Mouse (Mus musculus) megakaryocyte, embryonic 14.5 days (primary cell): ENCODE results near the gene Adgrv1. TPM values are rescaled to one million over a fixed set of nuclear protein-coding genes. Genes with fewer than 3 reads are reported as not detected.

Source experiments
- H3K27me3 ChIP-seq: replicated peaks from 2 replicates; pipeline ENCODE3; 2012; ENCODE audit warnings: inconsistent platforms
- H3K36me3 ChIP-seq: replicated peaks from 2 replicates; pipeline ENCODE3; 2012; ENCODE audit warnings: low read length, inconsistent platforms, mixed read lengths
- H3K4me1 ChIP-seq: 2 replicates; pipeline ENCODE4 v1.6.1; 2012; ENCODE audit warnings: inconsistent platforms
- H3K4me3 ChIP-seq: replicated peaks from 2 replicates; pipeline ENCODE3; 2012; ENCODE audit warnings: moderate library complexity, mild to moderate bottlenecking, inconsistent platforms
- H3K9me3 ChIP-seq: 2 replicates; pipeline ENCODE4 v1.6.1; 2012; ENCODE audit warnings: inconsistent platforms
- FLI1 ChIP-seq: IDR thresholded peaks from 2 replicates; pipeline ENCODE4 v1.6.1; 2012; ENCODE audit warnings: low read length, inconsistent platforms, mixed read lengths
- GATA1 ChIP-seq: IDR thresholded peaks from 3 replicates; pipeline ENCODE4 v1.6.1; 2012; ENCODE audit warnings: mixed read lengths, low read length, inconsistent platforms, borderline replicate concordance
- polyA plus RNA-seq: library from polyadenylated mRNA; stranded (reverse); fragments of >175 nt; gene quantifications from 2 replicates; pipeline ENCODE4 v1.2.3, GENCODE M21; 2012; ENCODE audit warnings: low replicate concordance; ENCODE audit not compliant: insufficient read depth

Adgrv1 gene
- polyA plus RNA-seq, 1 experiment, result not detected

DNA sequence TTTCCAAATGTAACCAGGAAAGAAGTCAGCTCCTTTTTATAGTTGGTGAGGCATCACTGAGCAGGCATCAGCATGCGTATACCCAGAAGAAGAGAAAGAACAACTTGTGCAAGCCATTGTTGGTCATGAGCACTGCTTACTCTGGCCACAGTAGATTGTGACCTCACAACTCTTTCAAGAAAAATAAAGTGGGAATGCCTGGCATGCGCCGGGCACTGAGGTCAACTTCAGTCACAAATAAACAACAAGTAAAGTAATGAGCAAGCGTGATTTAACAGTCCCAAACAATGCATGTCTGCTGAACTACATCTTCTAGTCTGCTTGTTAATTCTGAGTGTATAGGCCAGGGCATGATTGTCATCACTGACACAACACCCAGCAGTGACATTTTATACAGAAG lies 499.6 kb downstream of the Adgrv1 start:
- H3K9me3 ChIP-seq, result no peaks in the 10 kb centered on the region
- H3K4me1 ChIP-seq, result no peaks in the 10 kb centered on the region
- H3K27me3 ChIP-seq, result no peaks in the 10 kb centered on the region
- H3K4me3 ChIP-seq, result no peak overlapping the region
- TF ChIP-seq FLI1, result no peak
- TF ChIP-seq GATA1, result no peak
- H3K36me3 ChIP-seq, result no peaks in the 10 kb centered on the region

DNA sequence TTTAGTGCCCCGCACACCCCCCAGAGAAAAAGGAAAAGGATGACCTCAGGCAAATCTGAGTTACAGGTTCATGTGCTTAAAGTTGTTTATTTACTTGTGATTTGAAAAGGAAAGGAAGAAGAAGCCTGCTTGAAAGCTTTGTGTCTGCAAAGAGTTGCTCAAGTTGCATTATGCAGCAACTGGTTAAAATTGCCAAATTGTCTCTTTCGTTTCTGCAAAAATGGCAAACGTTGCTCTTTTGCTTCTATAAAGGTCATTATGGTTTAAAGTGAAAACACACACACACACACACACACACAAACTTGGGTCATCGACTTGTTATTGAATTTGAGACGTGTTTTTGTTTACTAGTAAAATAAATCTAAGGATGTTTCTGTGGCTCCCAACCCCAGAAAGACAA lies 500.3 kb downstream of the Adgrv1 start:
- no peaks in the 10 kb centered on the region for H3K36me3 ChIP-seq
- no peak overlapping the region for H3K4me3 ChIP-seq
- no peaks in the 10 kb centered on the region for H3K9me3 ChIP-seq
- TF ChIP-seq GATA1, result no peak
- no peak for TF ChIP-seq FLI1
- H3K27me3 ChIP-seq, result no peaks in the 10 kb centered on the region
- no peaks in the 10 kb centered on the region for H3K4me1 ChIP-seq

DNA sequence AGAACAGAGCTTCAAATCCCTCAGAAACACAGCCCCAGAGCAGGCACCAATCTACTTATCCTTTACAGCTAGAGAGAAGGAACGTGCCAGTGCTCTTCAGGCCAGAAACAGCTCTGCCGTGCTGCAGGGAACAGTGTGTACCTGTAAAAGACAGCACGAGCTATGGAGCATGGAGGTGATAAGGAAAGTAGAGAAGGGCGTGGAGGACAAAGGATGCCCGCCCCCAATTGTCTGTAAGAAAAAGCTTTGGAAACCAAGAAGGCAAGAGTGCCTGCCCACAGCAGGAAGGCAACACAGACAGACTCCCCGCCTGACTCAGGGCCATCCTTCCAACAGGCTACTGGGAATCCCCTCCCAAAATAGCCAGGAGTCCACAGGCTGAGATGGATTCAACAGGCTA lies 501.1 kb downstream of the Adgrv1 start:
- H3K9me3 ChIP-seq, result no peaks in the 10 kb centered on the region
- H3K4me1 ChIP-seq, result no peaks in the 10 kb centered on the region
- no peaks in the 10 kb centered on the region for H3K27me3 ChIP-seq
- TF ChIP-seq FLI1 (no peak), GATA1 (no peak)
- H3K4me3 ChIP-seq, result no peak overlapping the region
- no peaks in the 10 kb centered on the region for H3K36me3 ChIP-seq

DNA sequence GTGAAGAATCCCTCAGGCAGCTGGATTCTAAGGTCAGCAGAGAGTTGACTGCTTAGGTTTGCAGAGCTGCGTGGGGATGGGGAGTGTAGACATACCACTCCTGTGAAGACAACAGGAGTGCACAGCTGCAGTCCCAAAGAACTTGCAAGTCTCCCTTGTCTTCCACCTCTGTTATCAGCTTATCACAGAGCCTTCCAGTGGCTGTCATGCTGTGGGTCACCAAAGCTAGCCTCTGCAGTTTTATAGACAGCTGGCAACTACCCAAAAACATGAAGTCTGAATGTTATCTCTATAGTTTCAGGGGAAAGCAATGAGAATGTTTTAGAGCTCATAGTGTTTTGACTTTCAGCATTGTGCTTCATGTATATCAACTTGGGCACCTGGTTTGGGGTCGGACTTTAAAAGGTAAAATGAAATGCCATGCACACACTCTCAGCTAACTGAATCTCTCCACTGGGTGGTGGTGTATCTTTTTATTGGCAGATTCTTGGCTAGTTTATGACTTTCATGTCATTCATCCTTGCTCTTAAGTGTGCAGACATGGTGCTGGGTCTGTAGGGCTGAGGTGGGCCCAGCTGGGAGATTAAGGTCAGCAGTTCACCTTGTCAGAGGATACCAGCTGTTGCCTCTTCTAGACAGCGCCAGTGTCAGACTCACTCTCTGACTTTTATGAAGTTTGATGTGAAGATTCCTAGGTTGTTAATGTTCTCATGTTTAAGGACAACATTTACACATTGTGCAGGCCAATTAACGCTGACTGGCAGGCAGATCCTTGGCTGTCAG lies 502.0 kb downstream of the Adgrv1 start:
- Histone ChIP-seq H3K36me3 (no peaks in the 10 kb centered on the region), H3K4me3 (no peak overlapping the region), H3K4me1 (no peaks in the 10 kb centered on the region), H3K9me3 (no peaks in the 10 kb centered on the region), H3K27me3 (no peaks in the 10 kb centered on the region)
- TF ChIP-seq FLI1, result no peak
- TF ChIP-seq GATA1, result no peak

DNA sequence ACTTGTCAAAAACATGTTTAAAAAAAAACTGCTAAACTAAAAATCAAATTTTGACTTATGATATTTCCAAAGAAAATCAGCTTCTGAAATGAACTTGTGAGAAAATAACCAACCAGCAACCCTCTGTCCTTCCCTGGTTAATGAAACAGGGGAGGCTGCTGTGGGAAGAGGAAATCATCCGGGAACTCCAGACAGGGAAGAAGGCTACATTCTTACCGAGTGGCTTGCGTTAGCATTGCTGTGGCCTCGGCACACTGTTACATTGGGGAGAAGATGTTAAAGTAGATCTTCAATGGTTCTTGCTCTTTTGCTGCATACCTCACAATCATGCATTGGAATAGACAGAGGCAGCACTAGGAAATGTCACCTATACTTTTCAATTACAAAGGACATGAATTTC lies 507.1 kb downstream of the Adgrv1 start:
- Histone ChIP-seq H3K36me3 (no peaks in the 10 kb centered on the region), H3K4me3 (no peak overlapping the region), H3K27me3 (no peaks in the 10 kb centered on the region), H3K9me3 (no peaks in the 10 kb centered on the region), H3K4me1 (no peaks in the 10 kb centered on the region)
- no peak for TF ChIP-seq GATA1

DNA sequence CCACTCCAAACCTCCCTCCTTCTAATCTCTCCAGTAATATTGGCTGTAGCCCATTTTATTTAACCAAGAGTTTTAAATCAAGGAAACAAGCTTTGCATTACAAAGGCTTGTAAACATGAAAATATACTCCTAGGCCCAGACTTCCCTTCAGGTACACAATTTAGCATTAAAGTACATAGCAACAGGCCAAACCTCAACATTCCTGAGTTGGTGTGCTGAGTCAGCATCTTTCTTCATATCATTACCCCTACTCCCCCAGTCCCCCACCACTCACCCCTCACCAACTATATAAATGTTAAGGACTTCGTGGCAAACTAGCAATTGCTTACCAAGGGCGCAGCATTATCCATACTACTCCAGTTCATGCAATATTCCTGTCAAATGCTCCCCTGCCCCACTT lies 510.7 kb downstream of the Adgrv1 start:
- Histone ChIP-seq H3K36me3 (no peaks in the 10 kb centered on the region), H3K4me3 (no peak overlapping the region), H3K9me3 (peaks cover 18% of the 10 kb centered on the region), H3K27me3 (no peaks in the 10 kb centered on the region), H3K4me1 (no peaks in the 10 kb centered on the region)
- no peak for TF ChIP-seq FLI1
- TF ChIP-seq GATA1, result no peak

DNA sequence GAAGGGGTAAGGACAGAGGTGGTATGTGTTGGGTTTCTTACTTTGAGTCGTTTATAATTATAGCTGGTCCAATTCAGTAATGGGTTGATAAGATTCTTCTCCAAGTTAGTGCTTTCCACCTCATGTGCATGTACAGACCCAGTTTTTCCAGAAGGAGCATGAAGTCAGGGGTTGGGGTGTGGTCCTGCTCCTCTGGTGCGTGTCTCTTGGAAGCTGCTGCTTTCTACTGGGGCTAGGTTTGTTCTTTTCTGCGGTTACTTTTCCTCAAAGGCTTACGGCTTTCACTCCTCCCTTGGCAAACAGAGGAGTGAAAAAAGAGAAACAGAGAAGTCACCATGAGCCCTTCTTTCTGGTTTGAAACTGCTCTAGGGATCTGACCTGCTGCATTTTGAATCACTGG lies 522.5 kb downstream of the Adgrv1 start:
- Histone ChIP-seq H3K4me3 (no peak overlapping the region), H3K27me3 (no peaks in the 10 kb centered on the region), H3K9me3 (no peaks in the 10 kb centered on the region), H3K36me3 (no peaks in the 10 kb centered on the region), H3K4me1 (no peaks in the 10 kb centered on the region)
- no peak for TF ChIP-seq FLI1
- TF ChIP-seq GATA1, result no peak

DNA sequence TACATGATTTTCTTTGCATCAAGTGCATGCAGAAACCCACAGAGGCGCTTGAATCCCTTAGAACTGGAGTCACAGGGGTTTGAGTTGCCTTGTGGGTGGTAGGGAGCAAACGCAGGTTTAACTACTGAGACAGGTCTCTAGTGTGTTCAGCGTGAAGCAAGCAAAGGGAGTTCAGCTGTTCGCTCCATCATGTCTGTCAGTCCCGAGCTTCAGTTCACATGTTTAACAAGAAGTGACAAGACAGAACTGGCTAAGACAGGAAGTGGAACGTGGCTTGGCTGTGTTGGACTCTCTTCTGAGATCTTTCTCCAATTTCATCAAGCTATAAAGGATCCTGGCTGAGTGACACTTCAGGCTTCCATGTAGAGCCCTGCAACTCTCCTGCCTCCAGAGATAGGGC lies 523.3 kb downstream of the Adgrv1 start:
- H3K36me3 ChIP-seq, result no peaks in the 10 kb centered on the region
- H3K4me3 ChIP-seq, result no peak overlapping the region
- H3K9me3 ChIP-seq, result no peaks in the 10 kb centered on the region
- H3K4me1 ChIP-seq, result no peaks in the 10 kb centered on the region
- no peak for TF ChIP-seq FLI1
- TF ChIP-seq GATA1, result no peak
- H3K27me3 ChIP-seq, result no peaks in the 10 kb centered on the region

DNA sequence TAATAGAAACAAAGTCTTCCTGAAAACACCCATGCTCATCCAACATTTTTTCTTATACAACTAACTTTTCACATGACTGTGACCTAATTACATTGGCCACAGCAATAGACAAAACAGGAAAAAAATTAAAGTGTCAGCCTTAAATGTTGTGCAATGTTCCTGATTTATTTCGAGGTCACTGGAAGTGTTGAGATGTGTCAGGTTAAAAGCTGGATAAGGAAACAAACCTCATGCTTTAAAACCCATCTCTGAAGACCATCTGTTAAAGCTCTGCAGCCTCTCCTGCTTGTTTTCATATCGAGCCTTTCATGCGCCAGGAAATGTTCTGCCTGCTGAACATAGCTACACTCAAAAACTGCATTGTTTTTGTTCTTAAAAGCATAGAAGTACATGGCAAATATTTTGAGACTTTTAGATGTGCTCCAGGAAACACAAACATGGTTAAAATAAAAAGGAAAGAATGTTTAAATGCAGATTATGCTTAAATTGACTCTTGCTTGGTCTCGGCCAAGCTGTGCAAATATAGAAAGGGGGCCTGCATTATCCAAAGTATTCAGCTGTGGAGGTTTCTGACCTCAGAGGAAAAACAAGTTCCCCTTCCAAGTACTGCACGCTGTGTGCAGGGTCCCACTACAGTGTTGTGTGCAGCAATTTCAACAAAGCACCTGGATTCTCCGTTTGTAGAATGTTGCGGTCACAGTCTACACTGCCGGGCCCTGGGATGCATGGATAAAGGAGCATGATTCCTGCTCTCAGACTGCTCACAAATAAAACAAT lies 524.2 kb downstream of the Adgrv1 start:
- H3K4me1 ChIP-seq, result no peaks in the 10 kb centered on the region
- no peak overlapping the region for H3K4me3 ChIP-seq
- H3K36me3 ChIP-seq, result no peaks in the 10 kb centered on the region
- no peaks in the 10 kb centered on the region for H3K27me3 ChIP-seq
- TF ChIP-seq GATA1 (no peak), FLI1 (no peak)
- H3K9me3 ChIP-seq, result no peaks in the 10 kb centered on the region

DNA sequence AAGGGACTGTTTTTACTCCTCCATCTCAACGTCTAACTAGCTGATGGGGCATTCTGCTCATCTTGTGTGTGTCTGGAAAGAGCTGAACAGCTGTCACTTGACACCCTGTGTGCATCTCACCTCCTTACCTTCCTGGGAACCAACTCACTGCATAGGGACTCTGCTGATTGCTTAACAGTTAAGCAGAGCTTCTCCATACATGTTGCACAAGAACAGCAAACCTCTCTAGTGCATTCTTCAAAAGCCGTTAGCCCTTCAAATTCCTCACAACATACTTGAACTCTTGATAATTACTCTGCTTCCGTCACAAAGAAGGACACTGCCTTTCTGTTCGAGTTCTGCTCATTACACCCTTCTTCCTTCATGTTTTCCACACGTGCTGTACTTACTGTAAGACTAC lies 525.5 kb downstream of the Adgrv1 start:
- Histone ChIP-seq H3K4me3 (no peak overlapping the region), H3K27me3 (no peaks in the 10 kb centered on the region), H3K4me1 (no peaks in the 10 kb centered on the region), H3K36me3 (no peaks in the 10 kb centered on the region), H3K9me3 (no peaks in the 10 kb centered on the region)
- TF ChIP-seq GATA1, result no peak
- no peak for TF ChIP-seq FLI1
